Mouse (Mus musculus) hindbrain, embryonic 14.5 days (tissue): Measurements from ENCODE around the gene Cyb5r3. TPM values are rescaled to one million over a fixed set of nuclear protein-coding genes. Genes with fewer than 3 reads are reported as not detected.
A peak's percentile ranks its signal among the peaks of the same experiment; 100 is the strongest.
"Not testable (repeated sequence)": the region's sequence is repeated elsewhere in the genome, so short reads cannot be mapped to it uniquely, and the experiment has no call there.

ENCODE experiments used
- ATAC-seq: fragments of 200-750 bp; cut with Nextera tagmentation; 2 replicates; pipeline ENCODE4 v1.8.0; 2017; ENCODE audit warnings: moderate number of reproducible peaks, mild to moderate bottlenecking, moderate TSS enrichment, moderate library complexity; ENCODE audit not compliant: low FRiP score
- DNase-seq: peaks from one replicate; pipeline ENCODE4 v3.0.0-alpha.2; 2015; ENCODE audit warnings: low spot score
- H3K27ac ChIP-seq: fragments of 300-500 bp; sonication (generic); 2 replicates; pipeline ENCODE4 v1.5.1; 2014; ENCODE audit warnings: mild to moderate bottlenecking, moderate library complexity
- H3K27me3 ChIP-seq: fragments of 300-500 bp; sonication (generic); 2 replicates; pipeline ENCODE4 v1.6.1; 2014; ENCODE audit warnings: mild to moderate bottlenecking, low read length, mixed read lengths; ENCODE audit not compliant: control insufficient read depth, insufficient read depth
- H3K36me3 ChIP-seq: fragments of 300-500 bp; sonication (generic); replicated peaks from 2 replicates; pipeline ENCODE4 v1.6.1; 2014; ENCODE audit not compliant: control insufficient read depth, insufficient read depth
- H3K4me1 ChIP-seq: fragments of 300-500 bp; sonication (generic); replicated peaks from 2 replicates; pipeline ENCODE4 v1.6.1; 2014; ENCODE audit warnings: antibody characterized with exemption, low read length, mixed read lengths; ENCODE audit not compliant: control insufficient read depth, insufficient read depth
- H3K4me2 ChIP-seq: fragments of 300-500 bp; sonication (generic); replicated peaks from 2 replicates; pipeline ENCODE4 v1.6.1; 2014; ENCODE audit warnings: mild to moderate bottlenecking, moderate library complexity
- H3K4me3 ChIP-seq: fragments of 300-500 bp; sonication (generic); replicated peaks from 2 replicates; pipeline ENCODE4 v1.5.1; 2014; ENCODE audit warnings: mild to moderate bottlenecking, low read length
- H3K9ac ChIP-seq: fragments of 300-500 bp; sonication (generic); 2 replicates; pipeline ENCODE4 v1.6.1; 2014
- H3K9me3 ChIP-seq: fragments of 300-500 bp; sonication (generic); 2 replicates; pipeline ENCODE4 v1.6.1; 2016; ENCODE audit warnings: low read length; ENCODE audit not compliant: control insufficient read depth
- WGBS: fragments of 180-500 bp; shearing (Covaris S2); extraction: QIAGEN DNeasy Blood & Tissue Kit; methylation state at CpG from one replicate; pipeline ENCODE4 v1.1.7; 2014; 5-methylcytosine and 5-hydroxymethylcytosine counted together
- polyA plus RNA-seq: library from polyadenylated mRNA; unstranded; fragments of >200 nt; fragmentation: Nextera tagmentation; extraction: Ambion mirVana; gene quantifications from 2 replicates; pipeline ENCODE4 v1.2.1, GENCODE M21; 2014

Cyb5r3 gene
- polyA plus RNA-seq, 1 experiment from 2014 or later: 129 TPM

DNA sequence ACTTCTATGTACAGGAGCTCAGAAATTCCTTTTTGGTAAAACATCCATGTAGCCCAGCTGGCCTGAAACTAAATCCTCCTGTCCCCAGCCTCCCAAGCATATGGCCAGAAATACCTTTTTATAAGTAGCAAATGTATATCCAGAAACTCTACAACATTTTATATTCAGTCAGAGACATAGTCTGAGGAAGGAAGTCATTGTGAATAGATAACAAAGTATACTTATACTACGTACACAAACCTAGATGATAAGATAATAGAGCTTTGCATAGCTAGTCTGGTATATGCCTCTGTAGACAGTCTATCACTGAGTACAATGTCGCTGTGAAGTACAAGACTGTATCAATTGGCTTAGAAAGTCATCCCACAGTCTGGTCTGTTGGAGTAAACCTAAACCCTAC, 36.7 kb downstream of the Cyb5r3 start:
- Histone ChIP-seq H3K4me1 (no peaks in the 10 kb centered on the region), H3K9ac (no peak overlapping the region)
- no peak for ATAC-seq

DNA sequence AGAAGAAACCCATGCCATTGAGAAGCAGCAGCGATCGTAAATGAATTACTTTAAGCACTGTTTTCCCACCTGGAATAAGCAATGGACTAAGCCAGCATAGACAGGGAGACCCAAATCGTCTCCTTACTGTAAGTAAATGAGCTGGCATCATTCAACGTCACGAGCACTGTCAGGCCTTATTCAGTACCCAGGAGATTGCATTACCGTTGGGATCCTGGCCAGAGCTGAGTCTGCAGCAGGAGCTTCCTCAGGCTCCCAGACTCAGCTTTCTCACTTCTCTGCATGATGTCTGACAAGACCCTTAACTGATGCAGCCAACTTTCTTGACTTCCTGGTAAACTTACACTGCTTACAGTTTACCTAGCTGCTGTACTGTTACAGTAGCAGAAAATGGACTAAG, 37.7 kb downstream of the Cyb5r3 start:
- Histone ChIP-seq H3K9ac (no peak overlapping the region), H3K4me2 (no peak overlapping the region), H3K4me1 (no peaks in the 10 kb centered on the region), H3K4me3 (no peak overlapping the region), H3K9me3 (no peaks in the 10 kb centered on the region), H3K36me3 (peaks cover 86% of the 10 kb centered on the region), H3K27ac (no peak overlapping the region), H3K27me3 (no peaks in the 10 kb centered on the region)
- ATAC-seq (no peak), DNase-seq (no peak)
- WGBS: 79% methylated on average over 6 of the region's 6 CpGs

More for the DNA sequence above, 36.7 kb downstream of the Cyb5r3 start:
- no peak for DNase-seq
- Histone ChIP-seq H3K36me3 (peaks cover 76% of the 10 kb centered on the region), H3K4me2 (no peak overlapping the region), H3K9me3 (no peaks in the 10 kb centered on the region), H3K4me3 (no peak overlapping the region), H3K27me3 (no peaks in the 10 kb centered on the region), H3K27ac (no peak overlapping the region)
- WGBS: 95% methylated on average over 2 of the region's 2 CpGs

GRCm38 (mm10) chr15:83129530-83130231, 42.7 kb downstream of the Cyb5r3 start:
- H3K9ac ChIP-seq: no peak overlapping the region
- DNase-seq: no peak
- peaks cover 94% of the 10 kb centered on the region for H3K36me3 ChIP-seq
- no peak overlapping the region for H3K4me2 ChIP-seq
- no peaks in the 10 kb centered on the region for H3K27me3 ChIP-seq
- no peak overlapping the region for H3K4me3 ChIP-seq
- no peaks in the 10 kb centered on the region for H3K9me3 ChIP-seq
- H3K4me1 ChIP-seq: no peaks in the 10 kb centered on the region
- no peak overlapping the region for H3K27ac ChIP-seq
- 89% methylated on average over 7 of the region's 7 CpGs for WGBS
- no peak for ATAC-seq

DNA sequence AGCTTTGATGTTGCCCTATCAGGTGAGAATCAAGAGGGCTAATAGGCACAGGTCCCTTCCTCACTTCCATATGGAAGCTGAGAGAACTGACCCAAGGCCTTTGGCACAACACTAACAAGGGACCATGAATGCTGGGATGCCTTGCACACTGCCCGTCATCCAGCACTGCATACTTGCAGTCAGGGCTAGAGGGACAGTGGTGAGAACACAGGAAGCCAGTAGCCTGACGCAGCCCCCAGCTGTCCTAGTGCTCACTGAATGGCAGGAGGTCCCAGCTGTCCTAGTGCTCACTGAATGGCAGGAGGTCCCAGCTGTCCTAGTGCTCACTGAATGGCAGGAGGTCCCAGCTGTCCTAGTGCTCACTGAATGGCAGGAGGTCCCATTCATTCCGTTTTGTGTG, 45.4 kb downstream of the Cyb5r3 start:
- H3K4me1 ChIP-seq, DNase-seq, H3K4me2 ChIP-seq, H3K4me3 ChIP-seq, H3K9me3 ChIP-seq, H3K27ac ChIP-seq, H3K27me3 ChIP-seq, ATAC-seq, H3K9ac ChIP-seq: not testable (repeated sequence)
- WGBS: 28% methylated on average over 3 of the region's 3 CpGs
- H3K36me3 ChIP-seq: peaks cover 68% of the 10 kb centered on the region

DNA sequence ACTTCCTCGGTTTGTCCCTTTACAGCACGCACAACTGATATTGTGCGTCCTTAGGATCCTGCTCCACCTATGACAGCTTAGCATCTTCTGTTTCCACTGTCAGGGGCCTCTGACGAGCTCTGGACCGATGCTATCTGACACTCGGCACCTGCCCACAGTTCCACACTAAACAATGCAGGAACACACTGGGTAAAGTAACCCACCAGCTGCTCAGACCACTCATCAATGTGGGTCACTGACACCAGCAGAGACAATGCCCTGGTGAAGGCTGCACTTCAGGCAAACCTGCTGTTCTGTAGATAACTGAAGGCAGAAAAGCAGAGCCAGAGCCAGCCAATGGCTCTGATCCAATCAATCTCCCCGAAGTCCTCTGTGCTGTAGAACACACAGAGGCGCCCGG, 45.8 kb downstream of the Cyb5r3 start:
- H3K9ac ChIP-seq: no peak overlapping the region
- peaks cover 1% of the 10 kb centered on the region; the same call in 1 of the 2 replicates for H3K4me1 ChIP-seq
- no peak overlapping the region for H3K4me3 ChIP-seq
- H3K36me3 ChIP-seq: peaks cover 64% of the 10 kb centered on the region
- 74% methylated on average over 9 of the region's 9 CpGs for WGBS
- ATAC-seq: no peak
- no peak for DNase-seq
- no peaks in the 10 kb centered on the region for H3K27me3 ChIP-seq
- no peak overlapping the region for H3K4me2 ChIP-seq
- no peak overlapping the region for H3K27ac ChIP-seq
- H3K9me3 ChIP-seq: no peaks in the 10 kb centered on the region

DNA sequence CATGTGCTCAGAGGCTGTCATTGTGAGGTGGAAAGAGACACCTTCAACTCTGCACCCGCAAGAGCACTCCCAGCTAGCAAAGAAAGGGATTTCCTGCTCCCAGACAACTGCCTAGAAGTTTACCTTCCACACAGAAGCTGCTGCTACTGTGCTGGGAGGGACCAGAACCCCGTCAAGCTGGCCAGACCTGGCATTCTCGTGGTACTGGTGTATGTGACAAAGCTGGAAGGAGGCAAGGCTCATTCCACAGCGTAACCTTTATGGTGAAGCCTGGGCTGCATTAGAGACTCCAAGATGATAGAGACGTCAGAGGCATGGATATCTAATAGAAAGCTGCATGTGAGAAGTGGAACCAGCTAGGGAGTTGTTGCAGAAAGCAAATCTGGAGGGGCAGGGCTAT, 47.8 kb downstream of the Cyb5r3 start:
- no peaks in the 10 kb centered on the region for H3K27me3 ChIP-seq
- H3K4me1 ChIP-seq: peaks cover 8% of the 10 kb centered on the region
- no peak overlapping the region for H3K27ac ChIP-seq
- H3K9me3 ChIP-seq: no peaks in the 10 kb centered on the region
- H3K9ac ChIP-seq: no peak overlapping the region
- 68% methylated on average over 5 of the region's 5 CpGs for WGBS
- DNase-seq (no peak), ATAC-seq (no peak)
- no peak overlapping the region for H3K4me2 ChIP-seq
- H3K4me3 ChIP-seq: no peak overlapping the region
- H3K36me3 ChIP-seq: peaks cover 44% of the 10 kb centered on the region

GRCm38 (mm10) chr15:83122566-83123145, 49.7 kb downstream of the Cyb5r3 start, which contains the start of gene Rrp7a:
TSS of gene Rrp7a (minus strand) at chr15:83122801.
- Histone ChIP-seq H3K9ac (peak within 1 kb of the TSS; percentile 77), H3K36me3 (peaks cover 43% of the 10 kb centered on the region), H3K27me3 (no peaks in the 10 kb centered on the region), H3K4me2 (peak within 1 kb of the TSS; percentile 75), H3K9me3 (no peaks in the 10 kb centered on the region), H3K27ac (peak within 1 kb of the TSS; percentile 88), H3K4me3 (peak within 1 kb of the TSS; percentile 89), H3K4me1 (peaks cover 11% of the 10 kb centered on the region)
- ATAC-seq (peak; percentile 89), DNase-seq (peak; percentile 86)
- WGBS: 10% methylated on average over 32 of the region's 32 CpGs

DNA sequence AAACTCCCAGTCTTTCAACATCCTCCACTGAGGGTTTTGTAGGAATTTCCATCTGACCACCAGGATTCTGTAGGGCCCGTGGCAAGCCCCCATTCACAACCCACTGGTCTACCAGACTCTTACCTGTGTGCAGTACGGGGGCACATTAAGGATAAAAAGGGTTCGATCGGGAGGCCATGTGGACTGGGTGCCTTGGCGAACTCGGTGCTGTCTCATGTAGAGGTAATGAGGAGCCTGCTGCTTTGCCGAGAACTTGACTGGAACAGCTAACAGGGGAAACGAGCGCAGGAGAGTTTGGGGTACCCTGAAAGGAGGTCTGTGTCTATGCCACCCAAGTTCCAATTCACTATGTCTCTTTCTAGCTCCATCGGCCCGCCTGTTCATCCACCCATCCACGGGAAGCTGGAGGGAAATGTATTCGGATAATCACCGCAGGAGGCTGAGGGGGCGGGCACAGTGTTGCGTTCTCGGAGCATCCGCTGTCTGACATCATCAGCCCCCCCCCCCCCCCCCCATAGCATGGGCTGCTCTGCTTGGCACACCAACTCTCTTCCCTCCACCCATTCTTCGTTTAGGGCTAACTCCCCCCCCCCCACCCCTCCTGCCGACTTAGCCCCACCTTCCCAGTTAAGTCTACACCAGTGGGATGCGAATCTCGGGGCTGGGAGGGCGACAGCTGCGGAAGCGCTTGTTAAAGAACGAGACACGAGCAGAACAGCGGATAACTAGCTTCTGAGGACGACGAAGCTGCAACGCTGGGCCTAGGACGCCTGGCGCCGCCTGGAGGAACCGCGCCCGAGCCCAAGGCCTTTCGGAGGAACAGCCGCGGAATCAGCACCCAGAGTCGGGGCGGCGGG, 50.5 kb downstream of the Cyb5r3 start:
- peaks cover 43% of the 10 kb centered on the region for H3K36me3 ChIP-seq
- WGBS: 3% methylated on average over 42 of the region's 43 CpGs
- peak overlapping the region; percentile 89 for H3K4me3 ChIP-seq
- H3K4me1 ChIP-seq: peaks cover 11% of the 10 kb centered on the region
- H3K4me2 ChIP-seq: peak overlapping the region; percentile 75
- DNase-seq (peak; percentile 60), ATAC-seq (peak; percentile 43)
- H3K27ac ChIP-seq: peak overlapping the region; percentile 88
- H3K9ac ChIP-seq: peak overlapping the region; percentile 77
- H3K9me3 ChIP-seq: no peaks in the 10 kb centered on the region
- H3K27me3 ChIP-seq: no peaks in the 10 kb centered on the region

- no peaks in the 10 kb centered on the region for H3K27me3 ChIP-seq
- H3K36me3 ChIP-seq: peaks cover 42% of the 10 kb centered on the region
- WGBS: 61% methylated on average over 7 of the region's 7 CpGs
- DNase-seq (peak; percentile 76), ATAC-seq (no peak)
- no peak overlapping the region for H3K4me2 ChIP-seq
- no peak overlapping the region for H3K27ac ChIP-seq
- no peak overlapping the region for H3K9ac ChIP-seq
- H3K9me3 ChIP-seq: no peaks in the 10 kb centered on the region
- H3K4me1 ChIP-seq: peaks cover 11% of the 10 kb centered on the region
- no peak overlapping the region for H3K4me3 ChIP-seq
Observed at GRCm38 (mm10) chr15:83118360-83118759, 54.0 kb downstream of the Cyb5r3 start.
